Mouse (Mus musculus) liver, embryonic 11.5 days (tissue): ENCODE data around the gene Alg14. TPM values are rescaled to one million over a fixed set of nuclear protein-coding genes. Genes with fewer than 3 reads are reported as not detected.

Experiments
- ATAC-seq: fragments of 200-750 bp; cut with Nextera tagmentation; replicated peaks from 2 replicates; pipeline ENCODE4 v1.8.0; 2017; ENCODE audit warnings: moderate number of reproducible peaks, mild to moderate bottlenecking, moderate TSS enrichment, moderate library complexity; ENCODE audit not compliant: low FRiP score
- DNase-seq: peaks from one replicate; pipeline ENCODE4 v3.0.0-alpha.2; 2017; ENCODE audit warnings: low spot score
- H3K27ac ChIP-seq: fragments of 300-500 bp; sonication (generic); 2 replicates; pipeline ENCODE4 v1.5.1; 2014; ENCODE audit warnings: mild to moderate bottlenecking, low read depth, low read length, control low read depth
- H3K27me3 ChIP-seq: fragments of 300-500 bp; sonication (generic); replicated peaks from 2 replicates; pipeline ENCODE4 v1.6.1; 2014; ENCODE audit warnings: low read length, mixed read lengths; ENCODE audit not compliant: control insufficient read depth, insufficient read depth
- H3K36me3 ChIP-seq: fragments of 300-500 bp; sonication (generic); 2 replicates; pipeline ENCODE4 v1.6.1; 2014; ENCODE audit warnings: mild to moderate bottlenecking, low read length, moderate library complexity, mixed read lengths; ENCODE audit not compliant: control insufficient read depth, insufficient read depth
- H3K4me1 ChIP-seq: fragments of 300-500 bp; sonication (generic); replicated peaks from 2 replicates; pipeline ENCODE4 v1.6.1; 2014; ENCODE audit warnings: low read length, mixed read lengths; ENCODE audit not compliant: control insufficient read depth, insufficient read depth
- H3K4me2 ChIP-seq: fragments of 300-500 bp; sonication (generic); 2 replicates; pipeline ENCODE4 v1.6.1; 2014; ENCODE audit warnings: mild to moderate bottlenecking, control low read depth, moderate library complexity
- H3K4me3 ChIP-seq: fragments of 300-500 bp; sonication (generic); 2 replicates; pipeline ENCODE4 v1.5.1; 2014; ENCODE audit warnings: low read depth, low read length, control low read depth
- H3K9ac ChIP-seq: fragments of 300-500 bp; sonication (generic); 2 replicates; pipeline ENCODE4 v1.6.1; 2014; ENCODE audit warnings: low read depth, low read length, control low read depth
- H3K9me3 ChIP-seq: fragments of 300-500 bp; sonication (generic); 2 replicates; pipeline ENCODE4 v1.6.1; 2016; ENCODE audit warnings: low read length, inconsistent platforms, mixed read lengths; ENCODE audit not compliant: control insufficient read depth
- WGBS: fragments of 180-500 bp; shearing (Covaris S2); extraction: QIAGEN DNeasy Blood & Tissue Kit; methylation state at CpG from one replicate; pipeline ENCODE4 v1.1.7; 2014; 5-methylcytosine and 5-hydroxymethylcytosine counted together
- polyA plus RNA-seq: library from polyadenylated mRNA; unstranded; fragments of >200 nt; fragmentation: Nextera tagmentation; extraction: Ambion mirVana; gene quantifications from 2 replicates; pipeline ENCODE4 v1.2.1, GENCODE M21; 2014

Alg14 gene
- polyA plus RNA-seq, 1 experiment from 2014 or later: 26.4 TPM

DNA sequence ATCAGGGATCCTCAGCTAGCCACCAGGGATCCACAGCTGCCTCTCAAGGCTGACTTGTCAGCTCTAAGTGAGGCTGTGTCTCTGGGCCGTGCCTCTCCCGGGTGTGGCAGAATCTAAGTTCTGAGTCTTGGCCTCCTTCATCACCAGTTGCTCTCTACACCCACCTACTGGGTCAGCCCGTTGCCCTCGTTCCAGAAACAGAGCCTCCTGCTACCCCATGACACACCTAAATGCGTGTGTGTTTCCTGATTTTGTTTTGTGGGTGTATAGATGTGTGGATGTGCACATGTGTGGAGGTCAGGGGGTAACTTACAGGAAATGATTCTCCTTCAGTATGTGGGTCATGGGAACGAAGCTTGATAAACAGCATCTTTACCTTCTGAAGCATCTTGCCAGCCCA lies 20.9 kb downstream of the Alg14 start:
- Histone ChIP-seq H3K4me1 (peaks cover 3% of the 10 kb centered on the region; the same call in 1 of the 2 replicates), H3K4me2 (no peak overlapping the region), H3K4me3 (no peak overlapping the region), H3K9ac (no peak overlapping the region), H3K27ac (no peak overlapping the region), H3K36me3 (no peaks in the 10 kb centered on the region), H3K9me3 (no peaks in the 10 kb centered on the region), H3K27me3 (no peaks in the 10 kb centered on the region)
- ATAC-seq (no peak), DNase-seq (no peak)
- 78% methylated on average over 6 of the region's 6 CpGs for WGBS

- no peaks in the 10 kb centered on the region for H3K9me3 ChIP-seq
- no peak overlapping the region for H3K4me3 ChIP-seq
- no peak for DNase-seq
- no peaks in the 10 kb centered on the region for H3K36me3 ChIP-seq
- H3K9ac ChIP-seq: no peak overlapping the region
- ATAC-seq: no peak
- H3K27me3 ChIP-seq: no peaks in the 10 kb centered on the region
- no peak overlapping the region for H3K4me2 ChIP-seq
- 81% methylated on average over 9 of the region's 9 CpGs for WGBS
- H3K27ac ChIP-seq: no peak overlapping the region
- peaks cover 3% of the 10 kb centered on the region; the same call in 1 of the 2 replicates for H3K4me1 ChIP-seq
These were observed 21.4 kb downstream of the Alg14 start for GRCm38 (mm10) chr3:121312979-121313378.

GRCm38 (mm10) chr3:121314149-121314548 lies 22.6 kb downstream of the Alg14 start:
- H3K4me2 ChIP-seq: no peak overlapping the region

DNA sequence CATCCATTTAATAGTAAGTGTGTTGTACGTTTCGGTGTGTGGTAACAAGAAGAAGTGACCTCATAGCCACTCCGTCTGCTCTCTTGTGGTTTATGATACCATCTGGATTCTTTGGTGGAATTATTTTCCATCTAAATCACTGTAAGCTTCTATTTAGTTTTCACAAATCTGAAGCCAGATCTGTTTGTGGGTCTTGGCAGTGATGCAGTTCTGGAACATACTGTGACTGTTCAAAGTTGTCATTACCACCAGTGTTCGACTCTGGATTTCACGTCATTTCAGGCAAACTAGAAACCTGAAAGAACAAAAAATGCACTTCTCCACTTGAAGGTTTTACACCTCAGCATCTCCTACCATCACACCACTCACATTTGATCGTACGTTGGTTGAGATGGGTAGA lies 23.9 kb downstream of the Alg14 start:
- 97% methylated on average over 7 of the region's 7 CpGs for WGBS

More at GRCm38 (mm10) chr3:121314149-121314548, 22.6 kb downstream of the Alg14 start:
- Histone ChIP-seq H3K4me1 (peaks cover 3% of the 10 kb centered on the region; the same call in 1 of the 2 replicates), H3K9me3 (no peaks in the 10 kb centered on the region), H3K27ac (no peak overlapping the region), H3K4me3 (no peak overlapping the region), H3K27me3 (no peaks in the 10 kb centered on the region), H3K9ac (no peak overlapping the region), H3K36me3 (no peaks in the 10 kb centered on the region)
- DNase-seq (no peak), ATAC-seq (no peak)
- WGBS: 77% methylated on average over 6 of the region's 6 CpGs

DNA sequence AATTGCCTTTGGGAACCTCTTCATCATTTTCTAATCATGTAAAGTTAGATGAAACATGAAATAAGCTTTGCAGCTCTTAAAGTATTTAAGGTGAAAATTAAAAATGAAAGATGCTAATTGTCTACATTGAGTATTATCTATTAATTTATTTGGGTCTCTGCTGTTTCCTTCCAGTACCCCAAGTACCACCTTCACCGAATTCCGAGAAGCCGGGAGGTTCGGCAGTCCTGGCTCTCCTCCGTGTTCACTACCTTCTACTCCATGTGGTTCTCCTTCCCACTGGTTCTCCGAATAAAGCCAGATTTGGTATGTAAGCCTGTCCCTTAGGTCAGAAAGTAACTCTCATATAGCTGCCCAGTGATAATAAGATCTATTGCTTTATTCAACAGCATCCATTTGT lies 28.3 kb downstream of the Alg14 start:
- DNase-seq (no peak), ATAC-seq (no peak)
- Histone ChIP-seq H3K9ac (no peak overlapping the region), H3K27ac (no peak overlapping the region), H3K9me3 (no peaks in the 10 kb centered on the region), H3K36me3 (0 out of 2 replicates have a peak, but pooled peaks cover 2% of the 10 kb centered on the region), H3K4me1 (no peaks in the 10 kb centered on the region; the same call in 1 of the 2 replicates), H3K4me2 (no peak overlapping the region), H3K27me3 (no peaks in the 10 kb centered on the region), H3K4me3 (no peak overlapping the region)
- 93% methylated on average over 6 of the region's 6 CpGs for WGBS

More for the DNA sequence above, 23.9 kb downstream of the Alg14 start:
- Histone ChIP-seq H3K4me3 (no peak overlapping the region), H3K4me1 (no peaks in the 10 kb centered on the region), H3K9me3 (no peaks in the 10 kb centered on the region), H3K4me2 (no peak overlapping the region), H3K27ac (no peak overlapping the region), H3K9ac (no peak overlapping the region), H3K27me3 (no peaks in the 10 kb centered on the region), H3K36me3 (no peaks in the 10 kb centered on the region)
- ATAC-seq (no peak), DNase-seq (no peak)

DNA sequence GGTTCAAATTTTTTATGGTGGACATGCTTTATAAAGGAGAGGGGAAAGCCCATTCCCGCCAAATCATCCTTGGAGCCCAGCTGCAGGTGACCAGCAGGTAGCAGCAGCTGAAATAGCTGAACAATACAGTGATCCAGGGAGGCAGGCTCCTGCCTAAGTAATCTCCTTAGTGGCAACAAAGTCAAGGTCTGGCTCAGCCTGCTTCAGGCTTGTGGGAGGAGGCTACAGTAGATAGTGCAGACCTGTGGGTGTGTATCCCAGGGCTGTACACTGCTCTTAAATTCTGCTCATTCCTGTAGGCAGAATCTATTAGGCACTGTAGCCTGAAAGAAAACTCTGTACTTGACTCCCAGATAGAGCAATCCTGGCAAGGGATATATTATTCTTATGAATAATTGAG lies 29.3 kb downstream of the Alg14 start:
- Histone ChIP-seq H3K27me3 (no peaks in the 10 kb centered on the region), H3K4me2 (no peak overlapping the region), H3K9ac (no peak overlapping the region), H3K4me1 (no peaks in the 10 kb centered on the region; the same call in 1 of the 2 replicates), H3K36me3 (0 out of 2 replicates have a peak, but pooled peaks cover 2% of the 10 kb centered on the region), H3K27ac (no peak overlapping the region), H3K4me3 (no peak overlapping the region), H3K9me3 (no peaks in the 10 kb centered on the region)
- WGBS: 86% methylated on average over 1 of the region's 1 CpGs
- no peak for ATAC-seq
- no peak for DNase-seq

DNA sequence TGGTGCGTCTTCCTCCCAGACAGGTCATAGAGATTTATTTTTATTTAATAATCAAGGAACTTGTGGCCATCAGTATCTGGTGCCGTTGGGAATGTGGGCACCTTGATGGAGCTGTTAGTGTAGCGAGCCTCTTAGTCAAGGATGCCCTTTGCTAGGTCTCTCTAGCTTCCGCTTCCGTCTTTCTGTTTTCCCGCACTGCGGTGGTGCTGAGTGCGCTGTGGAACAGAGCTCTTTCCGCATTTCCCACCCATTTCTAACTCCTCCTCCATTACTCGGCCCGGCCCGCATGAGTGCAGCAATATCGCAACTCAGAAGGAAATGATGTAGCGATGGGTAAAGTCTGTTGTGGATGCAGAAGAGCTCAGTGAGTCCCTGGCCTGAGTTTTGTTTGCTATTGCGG lies 31.8 kb downstream of the Alg14 start:
- no peaks in the 10 kb centered on the region; the same call in 1 of the 2 replicates for H3K4me1 ChIP-seq
- no peaks in the 10 kb centered on the region for H3K27me3 ChIP-seq
- H3K4me2 ChIP-seq: no peak overlapping the region
- ATAC-seq (no peak), DNase-seq (no peak)
- 93% methylated on average over 15 of the region's 15 CpGs for WGBS
- no peaks in the 10 kb centered on the region for H3K9me3 ChIP-seq
- no peak overlapping the region for H3K4me3 ChIP-seq
- H3K27ac ChIP-seq: no peak overlapping the region
- H3K36me3 ChIP-seq: 0 out of 2 replicates have a peak, but pooled peaks cover 2% of the 10 kb centered on the region
- H3K9ac ChIP-seq: no peak overlapping the region

- Histone ChIP-seq H3K4me2 (no peak overlapping the region), H3K4me3 (no peak overlapping the region), H3K27ac (no peak overlapping the region), H3K4me1 (no peaks in the 10 kb centered on the region; the same call in 1 of the 2 replicates), H3K9me3 (no peaks in the 10 kb centered on the region), H3K9ac (no peak overlapping the region), H3K36me3 (no peaks in the 10 kb centered on the region), H3K27me3 (no peaks in the 10 kb centered on the region)
- no peak for ATAC-seq
- 87% methylated on average over 5 of the region's 5 CpGs for WGBS
- DNase-seq: no peak
These were observed 35.8 kb downstream of the Alg14 start for GRCm38 (mm10) chr3:121327406-121327805.

DNA sequence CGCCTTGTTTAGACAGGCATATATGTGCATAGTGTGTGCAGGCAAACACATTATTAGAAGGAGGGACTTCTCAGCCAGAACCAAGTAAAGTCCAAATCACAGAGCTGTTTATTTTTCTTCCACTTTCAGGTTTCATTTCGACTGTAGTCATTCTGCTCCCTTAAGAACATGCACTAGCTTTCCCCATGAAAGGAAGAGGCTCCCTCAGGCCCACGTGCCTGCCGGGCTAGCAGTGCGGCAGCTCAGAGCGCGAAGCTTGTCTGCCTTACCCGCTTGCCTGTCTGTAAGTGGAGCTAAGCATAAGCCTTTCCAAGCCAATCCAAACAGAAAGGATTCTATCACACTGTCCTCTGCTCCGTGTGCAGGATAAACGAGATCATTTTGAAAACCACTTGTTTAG lies 38.1 kb downstream of the Alg14 start:
- no peaks in the 10 kb centered on the region for H3K9me3 ChIP-seq
- no peak overlapping the region for H3K27ac ChIP-seq
- DNase-seq (no peak), ATAC-seq (no peak)
- 78% methylated on average over 10 of the region's 10 CpGs for WGBS
- no peaks in the 10 kb centered on the region; the same call in 1 of the 2 replicates for H3K4me1 ChIP-seq
- H3K4me2 ChIP-seq: no peak overlapping the region
- no peaks in the 10 kb centered on the region for H3K36me3 ChIP-seq
- no peak overlapping the region for H3K9ac ChIP-seq
- no peak overlapping the region for H3K4me3 ChIP-seq
- H3K27me3 ChIP-seq: no peaks in the 10 kb centered on the region
